Mouse (Mus musculus) C2C12 (cell line): ENCODE measurements around the gene Kif26b. TPM values are rescaled to one million over a fixed set of nuclear protein-coding genes. Genes with fewer than 3 reads are reported as not detected.

Experiments
- H3K27me3 ChIP-seq: one replicate; pipeline ENCODE4 v1.6.1; 2011; ENCODE audit not compliant: control insufficient read depth, insufficient read depth, insufficient read length
- H3K36me3 ChIP-seq: one replicate; pipeline ENCODE4 v1.6.1; 2011; ENCODE audit not compliant: control insufficient read depth, insufficient read depth
- H3K4me3 ChIP-seq: one replicate; pipeline ENCODE4 v1.5.1; 2011; ENCODE audit warnings: mild to moderate bottlenecking, control low read depth; ENCODE audit not compliant: poor library complexity, insufficient read depth, severe bottlenecking
- H3K79me2 ChIP-seq: one replicate; pipeline ENCODE4 v1.6.1; 2011; ENCODE audit not compliant: control insufficient read depth, insufficient read depth
- H3K79me3 ChIP-seq: one replicate; pipeline ENCODE4 v1.6.1; 2011; ENCODE audit warnings: low read depth, control low read depth
- H3ac ChIP-seq: one replicate; pipeline ENCODE3; 2011; ENCODE audit warnings: low read depth; ENCODE audit not compliant: control insufficient read depth, insufficient read length
- CEBPB ChIP-seq: IDR thresholded peaks from one replicate; pipeline ENCODE4 v1.6.1; 2011; ENCODE audit warnings: low read depth, mild to moderate bottlenecking, control low read depth, moderate library complexity
- CTCF ChIP-seq: IDR thresholded peaks from one replicate; pipeline ENCODE4 v1.5.1; 2011; ENCODE audit not compliant: control insufficient read depth, insufficient read depth, insufficient read length
- FOSL1 ChIP-seq: IDR thresholded peaks from one replicate; pipeline ENCODE4 v1.8.0; 2011; ENCODE audit warnings: mild to moderate bottlenecking, low read length; ENCODE audit not compliant: poor library complexity, insufficient read depth, severe bottlenecking
- MAX ChIP-seq: IDR thresholded peaks from one replicate; pipeline ENCODE4 v1.6.1; 2011; ENCODE audit warnings: mild to moderate bottlenecking, control low read depth
- MYOD1 ChIP-seq: IDR thresholded peaks from one replicate; pipeline ENCODE4 v1.6.1; 2011; ENCODE audit warnings: low read depth; ENCODE audit not compliant: control insufficient read depth, insufficient read length
- MYOG ChIP-seq: IDR thresholded peaks from one replicate; pipeline ENCODE4 v1.6.1; 2011; ENCODE audit not compliant: control insufficient read depth, insufficient read length; ENCODE audit errors: extremely low read depth
- USF1 ChIP-seq: IDR thresholded peaks from one replicate; pipeline ENCODE4 v1.6.1; 2011; ENCODE audit warnings: low read depth, mild to moderate bottlenecking, control low read depth, moderate library complexity
- polyA plus RNA-seq: library from polyadenylated mRNA; unstranded; fragments of >200 nt; fragmentation: generic; extraction: Trizol; gene quantifications from one replicate; pipeline ENCODE4 v1.2.1, GENCODE M21; 2012; ENCODE audit warnings: missing spikeins

Gene Kif26b
- polyA plus RNA-seq, 1 experiment: 1.8 TPM

- Histone ChIP-seq H3K79me2 (no peaks in the 10 kb centered on the region), H3K36me3 (no peaks in the 10 kb centered on the region), H3K27me3 (no peaks in the 10 kb centered on the region), H3K79me3 (no peaks in the 10 kb centered on the region), H3ac (no peak overlapping the region), H3K4me3 (no peak overlapping the region)
- no peak for TF ChIP-seq USF1
These were observed 135.5 kb downstream of the Kif26b start for GRCm38 (mm10) chr1:178664271-178664969.

- Histone ChIP-seq H3ac (no peak overlapping the region), H3K36me3 (no peaks in the 10 kb centered on the region), H3K4me3 (no peak overlapping the region), H3K79me3 (no peaks in the 10 kb centered on the region), H3K79me2 (no peaks in the 10 kb centered on the region), H3K27me3 (no peaks in the 10 kb centered on the region)
- TF ChIP-seq USF1 (no peak), MYOG (no peak), MAX (no peak), CTCF (no peak), FOSL1 (no peak), MYOD1 (no peak), CEBPB (no peak)
These were observed 137.6 kb downstream of the Kif26b start for GRCm38 (mm10) chr1:178666524-178666923.

GRCm38 (mm10) chr1:178667808-178668207 is 138.9 kb downstream of the Kif26b start:
- TF ChIP-seq MAX: no peak
- TF ChIP-seq CEBPB: no peak
- TF ChIP-seq CTCF: no peak
- no peak for TF ChIP-seq MYOG
- TF ChIP-seq USF1: no peak
- TF ChIP-seq FOSL1: no peak
- Histone ChIP-seq H3K79me3 (no peaks in the 10 kb centered on the region), H3K27me3 (no peaks in the 10 kb centered on the region), H3ac (no peak overlapping the region), H3K36me3 (no peaks in the 10 kb centered on the region), H3K79me2 (no peaks in the 10 kb centered on the region), H3K4me3 (no peak overlapping the region)

GRCm38 (mm10) chr1:178668907-178669306 is 140.0 kb downstream of the Kif26b start:
- TF ChIP-seq MYOD1 (no peak), CTCF (no peak), MYOG (no peak), MAX (no peak), USF1 (no peak), CEBPB (no peak), FOSL1 (no peak)
- H3K27me3 ChIP-seq: no peaks in the 10 kb centered on the region
- H3K79me3 ChIP-seq: no peaks in the 10 kb centered on the region
- H3K4me3 ChIP-seq: no peak overlapping the region
- H3K79me2 ChIP-seq: no peaks in the 10 kb centered on the region
- H3ac ChIP-seq: no peak overlapping the region
- H3K36me3 ChIP-seq: no peaks in the 10 kb centered on the region

- no peaks in the 10 kb centered on the region for H3K79me2 ChIP-seq
- TF ChIP-seq CEBPB (no peak), CTCF (no peak), FOSL1 (no peak), USF1 (no peak), MAX (no peak), MYOG (no peak), MYOD1 (no peak)
- H3K79me3 ChIP-seq: no peaks in the 10 kb centered on the region
- no peaks in the 10 kb centered on the region for H3K27me3 ChIP-seq
- H3ac ChIP-seq: no peak overlapping the region
- no peaks in the 10 kb centered on the region for H3K36me3 ChIP-seq
- H3K4me3 ChIP-seq: no peak overlapping the region
These were observed 144.1 kb downstream of the Kif26b start for GRCm38 (mm10) chr1:178673051-178673450.

- Histone ChIP-seq H3K79me2 (no peaks in the 10 kb centered on the region), H3ac (no peak overlapping the region), H3K4me3 (no peak overlapping the region), H3K36me3 (no peaks in the 10 kb centered on the region), H3K27me3 (no peaks in the 10 kb centered on the region), H3K79me3 (no peaks in the 10 kb centered on the region)
- TF ChIP-seq MAX (no peak), MYOD1 (no peak), CEBPB (no peak), CTCF (no peak), MYOG (no peak), USF1 (no peak), FOSL1 (no peak)
These were observed 144.6 kb downstream of the Kif26b start for GRCm38 (mm10) chr1:178673506-178673905.
